Mouse (Mus musculus): ENCODE measurements at regions not wholly inside any gene's neighbourhood (a gene's known extent, or its start where the extent isn't known, plus 50 kb on each side); places are given as distances from the start of the nearest gene placed in this dataset.

GRCm38 (mm10) chr6:140956522-140956863 is 227.4 kb downstream of the Gm11077 start:
- Histone ChIP-seq H3K27me3 (ENCODE audit: control insufficient read depth, insufficient read depth, insufficient read length) (no peaks in the 10 kb centered on the region), H3K36me3 (ENCODE audit: control insufficient read depth, insufficient read depth) (no peaks in the 10 kb centered on the region), H3K4me3 (ENCODE audit: insufficient read depth, poor library complexity, severe bottlenecking) (no peak overlapping the region), H3K79me2 (ENCODE audit: control insufficient read depth, insufficient read depth) (no peaks in the 10 kb centered on the region), H3K79me3 (ENCODE audit: low read depth) (no peaks in the 10 kb centered on the region), H3ac (ENCODE audit: control insufficient read depth, insufficient read length, low read depth) (no peak overlapping the region)
- no peak for TF ChIP-seq USF1 (IDR thresholded peaks at IDR 0.05; ENCODE audit: low read depth)
- no peak for TF ChIP-seq MAX (IDR thresholded peaks at IDR 0.05)
- no peak for TF ChIP-seq CTCF (IDR thresholded peaks at IDR 0.05; ENCODE audit: control insufficient read depth, insufficient read depth, insufficient read length)
- no peak for TF ChIP-seq CEBPB (IDR thresholded peaks at IDR 0.05; ENCODE audit: low read depth)

- H3K27me3 ChIP-seq (ENCODE audit: control insufficient read depth, insufficient read depth, insufficient read length), result no peaks in the 10 kb centered on the region
- H3K36me3 ChIP-seq (ENCODE audit: control insufficient read depth, insufficient read depth), result no peaks in the 10 kb centered on the region
- H3K4me3 ChIP-seq (ENCODE audit: insufficient read depth, poor library complexity, severe bottlenecking), result no peak overlapping the region
- H3K79me3 ChIP-seq (ENCODE audit: low read depth), result no peaks in the 10 kb centered on the region
- TF ChIP-seq CTCF (IDR thresholded peaks at IDR 0.05; ENCODE audit: control insufficient read depth, insufficient read depth, insufficient read length) (no peak), FOSL1 (IDR thresholded peaks at IDR 0.05; ENCODE audit: insufficient read depth, low read length, poor library complexity, severe bottlenecking) (no peak), CEBPB (IDR thresholded peaks at IDR 0.05; ENCODE audit: low read depth) (no peak), MAX (IDR thresholded peaks at IDR 0.05) (no peak), MYOG (IDR thresholded peaks at IDR 0.05; ENCODE audit: control insufficient read depth, extremely low read depth, insufficient read length) (no peak), USF1 (IDR thresholded peaks at IDR 0.05; ENCODE audit: low read depth) (no peak), MYOD1 (IDR thresholded peaks at IDR 0.05; ENCODE audit: control insufficient read depth, insufficient read length, low read depth) (no peak)
- H3K79me2 ChIP-seq (ENCODE audit: control insufficient read depth, insufficient read depth), result no peaks in the 10 kb centered on the region
- H3ac ChIP-seq (ENCODE audit: control insufficient read depth, insufficient read length, low read depth), result no peak overlapping the region
These were observed 232.9 kb downstream of the Gm11077 start for GRCm38 (mm10) chr6:140961987-140962386.

GRCm38 (mm10) chr6:140962563-140962962 is 233.5 kb downstream of the Gm11077 start:
- TF ChIP-seq MAX (IDR thresholded peaks at IDR 0.05) (no peak), CTCF (IDR thresholded peaks at IDR 0.05; ENCODE audit: control insufficient read depth, insufficient read depth, insufficient read length) (no peak), FOSL1 (IDR thresholded peaks at IDR 0.05; ENCODE audit: insufficient read depth, low read length, poor library complexity, severe bottlenecking) (no peak), CEBPB (IDR thresholded peaks at IDR 0.05; ENCODE audit: low read depth) (no peak), MYOG (IDR thresholded peaks at IDR 0.05; ENCODE audit: control insufficient read depth, extremely low read depth, insufficient read length) (no peak), MYOD1 (IDR thresholded peaks at IDR 0.05; ENCODE audit: control insufficient read depth, insufficient read length, low read depth) (no peak), USF1 (IDR thresholded peaks at IDR 0.05; ENCODE audit: low read depth) (no peak)
- H3ac ChIP-seq (ENCODE audit: control insufficient read depth, insufficient read length, low read depth), result no peak overlapping the region
- no peaks in the 10 kb centered on the region for H3K79me2 ChIP-seq (ENCODE audit: control insufficient read depth, insufficient read depth)
- H3K36me3 ChIP-seq (ENCODE audit: control insufficient read depth, insufficient read depth), result no peaks in the 10 kb centered on the region
- H3K27me3 ChIP-seq (ENCODE audit: control insufficient read depth, insufficient read depth, insufficient read length), result no peaks in the 10 kb centered on the region
- no peaks in the 10 kb centered on the region for H3K79me3 ChIP-seq (ENCODE audit: low read depth)
- no peak overlapping the region for H3K4me3 ChIP-seq (ENCODE audit: insufficient read depth, poor library complexity, severe bottlenecking)

GRCm38 (mm10) chr6:140973732-140974131 is 244.6 kb downstream of the Gm11077 start:
- Histone ChIP-seq H3ac (ENCODE audit: control insufficient read depth, insufficient read length, low read depth) (no peak overlapping the region), H3K4me3 (ENCODE audit: insufficient read depth, poor library complexity, severe bottlenecking) (no peak overlapping the region), H3K36me3 (ENCODE audit: control insufficient read depth, insufficient read depth) (no peaks in the 10 kb centered on the region), H3K79me3 (ENCODE audit: low read depth) (no peaks in the 10 kb centered on the region), H3K27me3 (ENCODE audit: control insufficient read depth, insufficient read depth, insufficient read length) (no peaks in the 10 kb centered on the region), H3K79me2 (ENCODE audit: control insufficient read depth, insufficient read depth) (no peaks in the 10 kb centered on the region)
- TF ChIP-seq MYOD1 (IDR thresholded peaks at IDR 0.05; ENCODE audit: control insufficient read depth, insufficient read length, low read depth) (no peak), FOSL1 (IDR thresholded peaks at IDR 0.05; ENCODE audit: insufficient read depth, low read length, poor library complexity, severe bottlenecking) (no peak), MYOG (IDR thresholded peaks at IDR 0.05; ENCODE audit: control insufficient read depth, extremely low read depth, insufficient read length) (no peak), MAX (IDR thresholded peaks at IDR 0.05) (no peak)

- TF ChIP-seq MYOD1 (IDR thresholded peaks at IDR 0.05; ENCODE audit: control insufficient read depth, insufficient read length, low read depth), result no peak
- TF ChIP-seq MYOG (IDR thresholded peaks at IDR 0.05; ENCODE audit: control insufficient read depth, extremely low read depth, insufficient read length), result no peak
- no peak for TF ChIP-seq FOSL1 (IDR thresholded peaks at IDR 0.05; ENCODE audit: insufficient read depth, low read length, poor library complexity, severe bottlenecking)
- TF ChIP-seq USF1 (IDR thresholded peaks at IDR 0.05; ENCODE audit: low read depth), result no peak
- no peak for TF ChIP-seq CEBPB (IDR thresholded peaks at IDR 0.05; ENCODE audit: low read depth)
- TF ChIP-seq MAX (IDR thresholded peaks at IDR 0.05), result no peak
- no peak for TF ChIP-seq CTCF (IDR thresholded peaks at IDR 0.05; ENCODE audit: control insufficient read depth, insufficient read depth, insufficient read length)
- no peak overlapping the region for H3K4me3 ChIP-seq (ENCODE audit: insufficient read depth, poor library complexity, severe bottlenecking)
- no peaks in the 10 kb centered on the region for H3K36me3 ChIP-seq (ENCODE audit: control insufficient read depth, insufficient read depth)
- no peak overlapping the region for H3ac ChIP-seq (ENCODE audit: control insufficient read depth, insufficient read length, low read depth)
- no peaks in the 10 kb centered on the region for H3K79me3 ChIP-seq (ENCODE audit: low read depth)
- H3K27me3 ChIP-seq (ENCODE audit: control insufficient read depth, insufficient read depth, insufficient read length), result no peaks in the 10 kb centered on the region
- H3K79me2 ChIP-seq (ENCODE audit: control insufficient read depth, insufficient read depth), result no peaks in the 10 kb centered on the region
These were observed 247.9 kb downstream of the Gm11077 start for GRCm38 (mm10) chr6:140976989-140977388.

- H3ac ChIP-seq (ENCODE audit: control insufficient read depth, insufficient read length, low read depth), result no peak overlapping the region
- no peaks in the 10 kb centered on the region for H3K27me3 ChIP-seq (ENCODE audit: control insufficient read depth, insufficient read depth, insufficient read length)
- H3K4me3 ChIP-seq (ENCODE audit: insufficient read depth, poor library complexity, severe bottlenecking), result no peak overlapping the region
- H3K36me3 ChIP-seq (ENCODE audit: control insufficient read depth, insufficient read depth), result no peaks in the 10 kb centered on the region
- no peak for TF ChIP-seq USF1 (IDR thresholded peaks at IDR 0.05; ENCODE audit: low read depth)
- TF ChIP-seq MYOD1 (IDR thresholded peaks at IDR 0.05; ENCODE audit: control insufficient read depth, insufficient read length, low read depth), result no peak
- no peak for TF ChIP-seq CEBPB (IDR thresholded peaks at IDR 0.05; ENCODE audit: low read depth)
- TF ChIP-seq FOSL1 (IDR thresholded peaks at IDR 0.05; ENCODE audit: insufficient read depth, low read length, poor library complexity, severe bottlenecking), result no peak
- no peak for TF ChIP-seq MAX (IDR thresholded peaks at IDR 0.05)
- TF ChIP-seq CTCF (IDR thresholded peaks at IDR 0.05; ENCODE audit: control insufficient read depth, insufficient read depth, insufficient read length), result no peak
- no peak for TF ChIP-seq MYOG (IDR thresholded peaks at IDR 0.05; ENCODE audit: control insufficient read depth, extremely low read depth, insufficient read length)
- no peaks in the 10 kb centered on the region for H3K79me3 ChIP-seq (ENCODE audit: low read depth)
- no peaks in the 10 kb centered on the region for H3K79me2 ChIP-seq (ENCODE audit: control insufficient read depth, insufficient read depth)
These were observed 254.5 kb downstream of the Gm11077 start for GRCm38 (mm10) chr6:140983610-140984009.

Data from C2C12 (cell line).